ENCODE assay signal across 8 mouse cellular contexts in genomic region chr5:38085561-38086392, GRCm38 (mm10). TPM values are rescaled to one million over a fixed set of nuclear protein-coding genes. Genes with fewer than 3 reads are reported as not detected.
DNase-seq lines count a peak whose midpoint lies in the region; ATAC-seq and TF ChIP-seq lines count a peak whose summit lies in the region.
"Had no signal": no experiment of that assay in that cellular context is flagged by ENCODE, and none has a peak within 500 bp of the region (broad histone marks: within the 10 kb centered on the region; RNA-seq: fewer than 3 reads in every experiment).

No protein-coding gene starts in this region.

- 71% methylated on average over 10 of the region's 10 CpGs for WGBS in thymus, adult 2 months
- whole genome bisulfite sequencing in bone marrow, adult 2 months, result 63% methylated on average over 10 of the region's 10 CpGs
- WGBS in hindbrain, embryonic 15.5 days, result 11% methylated on average over 10 of the region's 10 CpGs
- 9% methylated on average over 10 of the region's 10 CpGs for WGBS in limb, embryonic 12.5 days

- H3K9me3 ChIP-seq in hindbrain, embryonic 15.5 days, result no peaks in the 10 kb centered on the region
- H3K9me3 ChIP-seq in limb, embryonic 12.5 days, result no peaks in the 10 kb centered on the region
- H3K9me3 ChIP-seq: heart, embryonic 15.5 days had no signal

- no peaks in the 10 kb centered on the region for H3K4me1 ChIP-seq in thymus, adult 2 months (replicated peaks; ENCODE audit: control insufficient read depth, insufficient read depth, low read length)
- no peaks in the 10 kb centered on the region for H3K4me1 ChIP-seq in bone marrow, adult 2 months (ENCODE audit: control insufficient read depth, insufficient read depth, low read length)
- no peaks in the 10 kb centered on the region for H3K4me1 ChIP-seq in embryonic fibroblast, embryonic 13.5 days (ENCODE audit: control insufficient read depth, insufficient read depth, low read length)
- peaks cover 6% of the 10 kb centered on the region; the same call in 1 of the 2 replicates for H3K4me1 ChIP-seq in hindbrain, embryonic 15.5 days (replicated peaks)
- peaks cover 43% of the 10 kb centered on the region for H3K4me1 ChIP-seq in limb, embryonic 12.5 days (replicated peaks)

- no peaks in the 10 kb centered on the region for H3K36me3 ChIP-seq in thymus, adult 2 months (ENCODE audit: control insufficient read depth, insufficient read depth, low read length)
- no peaks in the 10 kb centered on the region for H3K36me3 ChIP-seq in hindbrain, embryonic 15.5 days
- no peaks in the 10 kb centered on the region for H3K36me3 ChIP-seq in limb, embryonic 12.5 days
- H3K36me3 ChIP-seq: heart, embryonic 15.5 days had no signal

- peak; percentile 36 for DNase-seq in thymus, adult 2 months
- DNase-seq in thymus, adult 18-20 months, result no peak
- peak; percentile 67 for DNase-seq in naive thymus-derived CD4-positive, alpha-beta T cell, adult 2 months (ENCODE audit: low read depth)

- no peak overlapping the region for H3K27ac ChIP-seq in thymus, adult 2 months (ENCODE audit: control insufficient read depth, insufficient read depth, low read length)
- no peak overlapping the region for H3K27ac ChIP-seq in bone marrow, adult 2 months (ENCODE audit: control insufficient read depth, insufficient read depth, low read depth, low read length, poor library complexity)
- no peak overlapping the region for H3K27ac ChIP-seq in embryonic fibroblast, embryonic 13.5 days (ENCODE audit: insufficient read depth, low read length)
- no peak overlapping the region for H3K27ac ChIP-seq in hindbrain, embryonic 15.5 days (replicated peaks)
- no peak overlapping the region for H3K27ac ChIP-seq in limb, embryonic 12.5 days
- H3K27ac ChIP-seq: heart, embryonic 15.5 days had no signal

- no peaks in the 10 kb centered on the region for H3K27me3 ChIP-seq in thymus, adult 2 months (ENCODE audit: control insufficient read depth, insufficient read depth, low read length)
- H3K27me3 ChIP-seq in hindbrain, embryonic 15.5 days, result no peaks in the 10 kb centered on the region
- H3K27me3 ChIP-seq in limb, embryonic 12.5 days, result peaks cover 15% of the 10 kb centered on the region
- H3K27me3 ChIP-seq: heart, embryonic 15.5 days had no signal

- no peak for TF ChIP-seq POLR2A in thymus, adult 2 months (IDR thresholded peaks at IDR 0.05; ENCODE audit: control insufficient read depth, extremely low read depth, insufficient read depth, low read length, poor library complexity)
- no peak for TF ChIP-seq POLR2A in bone marrow, adult 2 months (IDR thresholded peaks at IDR 0.05; ENCODE audit: borderline replicate concordance, control insufficient read depth, low read depth, low read length)
- no peak for TF ChIP-seq POLR2A in embryonic fibroblast, embryonic 13.5 days (IDR thresholded peaks at IDR 0.05; ENCODE audit: low read depth, low read length)

- no peak overlapping the region for H3K9ac ChIP-seq in hindbrain, embryonic 15.5 days
- no peak overlapping the region for H3K9ac ChIP-seq in limb, embryonic 12.5 days (replicated peaks)
- H3K9ac ChIP-seq: heart, embryonic 15.5 days had no signal

- H3K4me2 ChIP-seq in hindbrain, embryonic 15.5 days, result no peak overlapping the region
- no peak overlapping the region for H3K4me2 ChIP-seq in limb, embryonic 12.5 days
- H3K4me2 ChIP-seq: heart, embryonic 15.5 days had no signal

- TF ChIP-seq CTCF in thymus, adult 2 months (IDR thresholded peaks at IDR 0.05; ENCODE audit: borderline replicate concordance, control insufficient read depth, extremely low read depth, insufficient read depth, low read length, poor library complexity), result no peak
- peak; percentile 82 for TF ChIP-seq CTCF in bone marrow, adult 2 months (IDR thresholded peaks at IDR 0.05; ENCODE audit: control insufficient read depth, insufficient read depth, low read length)
- TF ChIP-seq CTCF in embryonic fibroblast, embryonic 13.5 days (IDR thresholded peaks at IDR 0.05; ENCODE audit: borderline replicate concordance, insufficient read depth, low read length), result peak; percentile 86

- no peak overlapping the region for H3K4me3 ChIP-seq in thymus, adult 2 months (ENCODE audit: control insufficient read depth, insufficient read depth, low read length)
- no peak overlapping the region for H3K4me3 ChIP-seq in bone marrow, adult 2 months (replicated peaks; ENCODE audit: control insufficient read depth, low read depth, low read length)
- no peak overlapping the region for H3K4me3 ChIP-seq in embryonic fibroblast, embryonic 13.5 days (ENCODE audit: insufficient read depth, low read length)
- H3K4me3 ChIP-seq in hindbrain, embryonic 15.5 days, result no peak overlapping the region
- no peak overlapping the region for H3K4me3 ChIP-seq in limb, embryonic 12.5 days (replicated peaks)
- H3K4me3 ChIP-seq: heart, embryonic 15.5 days had no signal

- ATAC-seq in hindbrain, embryonic 15.5 days (ENCODE audit: low FRiP score, low read depth), result peak; percentile 52; the same call in 1 of the 2 replicates
- ATAC-seq in limb, embryonic 12.5 days (ENCODE audit: insufficient number of reproducible peaks, insufficient read depth, low FRiP score, low TSS enrichment, low read depth), result peak; percentile 71; the same call in 1 of the 2 replicates

RNA-seq across cellular contexts. Expression of gene Stx18, which starts 47.2 kb away (rescaled TPM):
- 14.1 and 21.2 TPM in 2 replicates for polyA plus RNA-seq in thymus, adult 2 months (2012; rRNA removed)
- 7.1 and 11.9 TPM in 2 replicates for polyA plus RNA-seq in bone marrow, adult 2 months (2011; ENCODE audit: insufficient read depth, insufficient read length, low replicate concordance, missing spikeins)
- 36.1 and 40.8 TPM in 2 replicates for polyA plus RNA-seq in embryonic fibroblast, embryonic 13.5 days (2011; ENCODE audit: insufficient read length, low read depth, missing spikeins)
- 35.3 and 37.8 TPM in 2 replicates for polyA plus RNA-seq in hindbrain, embryonic 15.5 days (2015; fragmentation: Nextera tagmentation; extraction: Ambion mirVana)
- 62.1 and 65.3 TPM in 2 replicates for polyA plus RNA-seq in limb, embryonic 12.5 days (2016; fragmentation: Nextera tagmentation; extraction: Ambion mirVana)

Comparison
In these comparisons a context has a peak if more than half of its experiments do, and no peak if none do; other contexts are left out.
1. DNase-seq: peak in thymus, adult 2 months (single experiment) and naive thymus-derived CD4-positive, alpha-beta T cell, adult 2 months (single experiment); none in thymus, adult 18-20 months (0 of 2).